Mouse (Mus musculus): Measurements from ENCODE around the gene Hist1h3i.

DNA sequence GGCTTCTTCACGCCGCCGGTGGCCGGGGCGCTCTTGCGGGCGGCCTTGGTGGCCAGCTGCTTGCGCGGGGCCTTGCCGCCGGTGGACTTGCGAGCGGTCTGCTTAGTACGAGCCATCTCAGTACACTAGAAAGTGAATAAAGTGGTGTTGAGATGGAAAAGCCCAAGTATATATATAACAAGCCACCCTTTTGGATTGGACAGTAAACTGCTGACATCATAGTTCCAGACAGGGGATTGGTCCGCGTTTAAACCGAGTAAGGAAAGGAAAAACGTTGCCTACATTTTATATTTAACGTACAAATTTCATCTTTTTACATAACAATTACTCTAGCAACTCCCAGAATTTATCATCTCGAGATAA, at the start of gene Hist1h3i:
- TF ChIP-seq POLR2A (IDR thresholded peaks at IDR 0.05; ENCODE audit: low read depth, low read length) = no peak
- TF ChIP-seq CTCF (IDR thresholded peaks at IDR 0.05; ENCODE audit: extremely low read depth, insufficient read length, insufficient replicate concordance, low read depth, low read length) = no peak

Data from small intestine, adult 2 months (tissue).